Mouse (Mus musculus) hematopoietic stem cell, adult 5-6 weeks (primary cell): ENCODE measurements around the gene Ccr9. TPM values are rescaled to one million over a fixed set of nuclear protein-coding genes. Genes with fewer than 3 reads are reported as not detected.

ENCODE experiments used
- ATAC-seq, 2 experiments: fragments of 125-278 bp in 1 of 2; replicated peaks in 1 of 2; 2 replicates each; pipeline ENCODE4 v1.8.0; 2016 to 2017; ENCODE audit warnings: inconsistent platforms in 2 of 2, mild to moderate bottlenecking in 2 of 2, moderate number of reproducible peaks in 2 of 2, low read depth in 1 of 2, moderate TSS enrichment in 1 of 2; ENCODE audit not compliant: low FRiP score in 2 of 2, poor library complexity in 2 of 2, severe bottlenecking in 2 of 2, insufficient read depth in 1 of 2, low TSS enrichment in 1 of 2
- total RNA-seq: library from RNA; stranded (forward); fragments of 172-1452, 232-1000 nt; gene quantifications from 2 replicates; pipeline ENCODE4 v1.2.3, GENCODE M21; 2017

Gene Ccr9
- total RNA-seq, 1 experiment from 2014 or later = 4.6 TPM

GRCm38 (mm10) chr9:123826631-123827030, 148.4 kb downstream of the Ccr9 start:
- ATAC-seq = no peak

DNA sequence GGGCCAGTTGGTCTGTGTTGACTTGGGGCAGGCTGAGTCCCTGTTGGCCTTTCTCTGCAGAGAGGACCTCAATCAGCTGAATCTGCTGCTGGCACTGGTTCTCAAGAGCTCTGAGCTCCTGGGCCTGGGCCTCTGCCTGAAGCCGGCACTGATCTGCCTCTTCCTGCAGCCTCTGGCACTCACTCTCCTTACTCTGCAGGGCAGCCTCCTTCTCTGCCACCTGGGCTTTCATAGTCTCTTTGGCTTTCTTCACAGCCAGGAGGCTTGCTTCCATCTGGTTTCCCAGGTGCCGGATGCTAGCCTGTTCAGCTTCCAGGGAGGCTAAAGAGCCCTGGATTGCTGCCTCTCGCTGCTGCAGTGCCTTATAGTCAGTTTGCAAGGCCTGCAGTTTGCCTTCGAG, 150.7 kb downstream of the Ccr9 start:
- no peak for ATAC-seq

Other genes with a start within 250 kb of the Ccr9 start
- gene Limd1, start 199.7 kb upstream of the Ccr9 start, total RNA-seq = 18.2 and 25.5 TPM in 2 replicates
- 52.7 and 58.9 TPM in 2 replicates for gene Sacm1l, start 148.7 kb upstream of the Ccr9 start, total RNA-seq
- 0.69 and 1.0 TPM in 2 replicates for gene Slc6a20b, start 45.9 kb upstream of the Ccr9 start, total RNA-seq
- 1.6 TPM in 1 of 2 replicates, not detected in the other for gene Slc6a20a, start 446 bp downstream of the Ccr9 start, total RNA-seq
- 63.3 and 71.5 TPM in 2 replicates for gene Lztfl1, start 39.3 kb downstream of the Ccr9 start, total RNA-seq
- 2.9 and 3.4 TPM in 2 replicates for gene Cxcr6, start 128.0 kb downstream of the Ccr9 start, total RNA-seq
- gene Fyco1, start 173.5 kb downstream of the Ccr9 start, total RNA-seq = 10.6 and 24.7 TPM in 2 replicates
- 0.25 and 0.38 TPM in 2 replicates for gene Xcr1, start 183.6 kb downstream of the Ccr9 start, total RNA-seq